Mouse (Mus musculus): ENCODE measurements around the gene Hbb-y. TPM values are rescaled to one million over a fixed set of nuclear protein-coding genes. Genes with fewer than 3 reads are reported as not detected.
"Not testable (repeated sequence)": the region's sequence is repeated elsewhere in the genome, so short reads cannot be mapped to it uniquely, and the experiment has no call there.

Hbb-y gene
- total and polyA plus RNA-seq, 3 experiments: 0.11 TPM; not detected in 2

DNA sequence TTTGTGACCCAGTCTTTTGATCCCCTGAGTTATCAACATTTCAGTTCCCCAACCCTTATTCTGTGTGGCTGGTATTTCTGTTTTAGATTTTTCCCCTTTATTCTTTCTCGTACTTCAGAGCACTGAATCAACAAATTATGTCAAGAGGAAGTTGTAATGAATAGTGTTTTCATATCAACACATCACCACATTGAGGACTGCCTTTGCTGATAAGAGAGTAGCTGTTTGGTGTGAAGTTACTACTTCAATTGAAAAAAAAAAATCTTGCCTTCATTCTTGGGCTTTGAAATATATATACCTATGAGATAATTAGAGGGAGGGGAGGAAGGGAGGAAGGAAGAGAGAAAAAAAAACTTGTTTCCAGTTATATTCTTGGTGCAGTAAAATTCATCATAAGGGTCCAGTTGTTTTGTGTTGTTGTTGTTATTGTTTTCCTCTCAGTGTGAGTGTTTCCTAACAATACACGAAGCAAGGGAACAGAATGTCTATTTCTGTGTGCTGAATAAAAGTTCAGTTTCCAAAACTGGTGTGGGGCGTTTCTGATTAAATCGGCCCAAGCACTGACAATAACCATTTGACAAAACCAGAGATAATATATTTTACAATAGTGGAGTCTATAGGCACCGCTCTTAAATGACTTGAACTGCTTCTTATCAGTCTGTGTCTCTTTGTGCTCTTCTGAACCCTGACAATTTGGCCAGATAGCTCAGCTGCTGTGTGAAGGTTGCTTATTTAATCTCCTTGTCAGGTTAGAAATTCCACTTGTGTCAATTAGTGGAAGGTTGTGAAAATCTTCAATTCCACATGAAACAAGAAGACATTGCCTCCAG lies 43.8 kb downstream of the Hbb-y start (continued):
- no peak for TF ChIP-seq MAX (IDR thresholded peaks at IDR 0.05; ENCODE audit: low read length)
- no peak for TF ChIP-seq NELFE (IDR thresholded peaks at IDR 0.05; ENCODE audit: low read depth, low read length)
- TF ChIP-seq ETS1 (IDR thresholded peaks at IDR 0.05; ENCODE audit: low read depth, low read length): peak; percentile 96
- no peak for TF ChIP-seq JUND (IDR thresholded peaks at IDR 0.05; ENCODE audit: low read depth, low read length)

DNA sequence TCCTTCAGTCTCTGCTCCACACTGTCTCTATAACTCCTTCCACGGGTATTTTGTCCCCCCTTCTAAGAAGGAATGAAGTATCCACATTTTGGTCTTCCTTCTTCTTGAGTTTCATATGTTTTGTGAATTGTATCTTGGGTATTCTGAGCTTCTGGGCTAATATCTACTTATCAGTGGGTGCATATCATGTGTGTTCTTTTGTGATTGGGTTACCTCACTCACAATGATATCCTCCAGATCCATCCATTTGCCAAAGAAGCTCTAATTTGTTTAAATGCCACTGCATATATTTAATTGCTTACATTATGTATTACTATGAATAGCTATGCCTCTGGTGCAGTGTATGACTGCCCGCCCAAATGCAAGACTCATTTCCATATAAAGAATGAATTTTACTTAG lies 44.9 kb downstream of the Hbb-y start:
- H3K36me3 ChIP-seq (ENCODE audit: control insufficient read depth in 1 of 2, insufficient read depth in 2 of 2, low read length in 2 of 2): peaks cover 0 to 27% of the 10 kb centered on the region in 2 experiments; a peak in 2 of 4 replicates
- H3K27ac ChIP-seq (ENCODE audit: control insufficient read depth, low read depth, low read length): peak overlapping the region; percentile 57
- not testable (repeated sequence) for H3K4me3 ChIP-seq (ENCODE audit: control insufficient read depth in 1 of 2, insufficient read depth in 1 of 2, low read depth in 2 of 2, low read length in 2 of 2); H3K9me3 ChIP-seq (replicated peaks; ENCODE audit: insufficient read depth, low read length); H3K9ac ChIP-seq (ENCODE audit: control insufficient read depth, low read depth, low read length, poor library complexity, severe bottlenecking); H3K27me3 ChIP-seq (ENCODE audit: control insufficient read depth in 1 of 2, insufficient read depth in 2 of 2, low read length in 2 of 2); H3K79me2 ChIP-seq (ENCODE audit: control insufficient read depth, insufficient read depth, low read length, poor library complexity)
- H3K4me1 ChIP-seq (ENCODE audit: control insufficient read depth in 1 of 2, insufficient read depth in 2 of 2, low read length in 2 of 2): peaks cover 15 to 18% of the 10 kb centered on the region in 2 experiments
- peak; percentile 50 for DNase-seq (ENCODE audit: low read depth, low spot score)

GRCm38 (mm10) chr7:103806856-103807255 lies 46.2 kb downstream of the Hbb-y start:
- no peak overlapping the region for H3K9ac ChIP-seq (ENCODE audit: control insufficient read depth, low read depth, low read length, poor library complexity, severe bottlenecking)
- no peak overlapping the region for H3K27ac ChIP-seq (ENCODE audit: control insufficient read depth, low read depth, low read length)
- H3K4me3 ChIP-seq (ENCODE audit: control insufficient read depth in 1 of 2, insufficient read depth in 1 of 2, low read depth in 2 of 2, low read length in 2 of 2): no peak overlapping the region
- no peaks in the 10 kb centered on the region for H3K27me3 ChIP-seq (ENCODE audit: control insufficient read depth in 1 of 2, insufficient read depth in 2 of 2, low read length in 2 of 2)
- DNase-seq (ENCODE audit: low read depth, low spot score): peak; percentile 71
- H3K79me2 ChIP-seq (ENCODE audit: control insufficient read depth, insufficient read depth, low read length, poor library complexity): no peaks in the 10 kb centered on the region
- H3K9me3 ChIP-seq (replicated peaks; ENCODE audit: insufficient read depth, low read length): no peaks in the 10 kb centered on the region
- H3K36me3 ChIP-seq (ENCODE audit: control insufficient read depth in 1 of 2, insufficient read depth in 2 of 2, low read length in 2 of 2): peaks cover 0 to 24% of the 10 kb centered on the region in 2 experiments; a peak in 2 of 4 replicates
- H3K4me1 ChIP-seq (ENCODE audit: control insufficient read depth in 1 of 2, insufficient read depth in 2 of 2, low read length in 2 of 2): peaks cover 15 to 16% of the 10 kb centered on the region in 2 experiments
- no peak for TF ChIP-seq POLR2AphosphoS2 (IDR thresholded peaks at IDR 0.05; ENCODE audit: low read length)
- TF ChIP-seq ZMIZ1 (IDR thresholded peaks at IDR 0.05; ENCODE audit: low read depth, low read length): no peak
- 0 out of 2 replicates have a peak, but pooled peaks have one; percentile 29 for TF ChIP-seq ZC3H11A (IDR thresholded peaks at IDR 0.05; ENCODE audit: low read depth, low read length)
- no peak for TF ChIP-seq POLR2A (IDR thresholded peaks at IDR 0.05; ENCODE audit: control insufficient read depth in 1 of 2, insufficient read depth in 1 of 2, low read depth in 1 of 2, low read length in 2 of 2, poor library complexity in 1 of 2)
- no peak for TF ChIP-seq MAX (IDR thresholded peaks at IDR 0.05; ENCODE audit: low read length)
- TF ChIP-seq KAT2A (conservative IDR thresholded peaks at IDR 0.05; ENCODE audit: low read depth, low read length): no peak
- TF ChIP-seq E2F4 (IDR thresholded peaks at IDR 0.05; ENCODE audit: borderline replicate concordance, low read depth, low read length): no peak
- peak; percentile 47 for TF ChIP-seq RAD21 (IDR thresholded peaks at IDR 0.05; ENCODE audit: low read depth, low read length)
- TF ChIP-seq USF2 (IDR thresholded peaks at IDR 0.05; ENCODE audit: borderline replicate concordance in 1 of 2, insufficient read depth in 1 of 2, low read depth in 1 of 2, low read length in 2 of 2): no peak
- TF ChIP-seq TCF12 (IDR thresholded peaks at IDR 0.05; ENCODE audit: low read depth, low read length): no peak
- TF ChIP-seq CTCF (IDR thresholded peaks at IDR 0.05 in 2 of 3, conservative IDR thresholded peaks at IDR 0.05 in 1 of 3; ENCODE audit: control insufficient read depth in 1 of 3, insufficient read depth in 1 of 3, low read depth in 2 of 3, low read length in 3 of 3, poor library complexity in 1 of 3, severe bottlenecking in 1 of 3): peak; percentile 34 to 58 (median 46); a peak in 5 of 6 replicates
- 0 out of 2 replicates have a peak, but pooled peaks have one; percentile 22 for TF ChIP-seq MXI1 (IDR thresholded peaks at IDR 0.05; ENCODE audit: low read depth, low read length)
- no peak for TF ChIP-seq ZKSCAN1 (IDR thresholded peaks at IDR 0.05; ENCODE audit: low read depth, low read length)
- TF ChIP-seq MAZ (IDR thresholded peaks at IDR 0.05; ENCODE audit: low read depth, low read length): no peak
- TF ChIP-seq MAFK (IDR thresholded peaks at IDR 0.05; ENCODE audit: borderline replicate concordance, low read depth, low read length): no peak
- no peak for TF ChIP-seq EP300 (IDR thresholded peaks at IDR 0.05; ENCODE audit: low read depth in 1 of 2, low read length in 2 of 2)
- TF ChIP-seq SIN3A (IDR thresholded peaks at IDR 0.05; ENCODE audit: low read length): 0 out of 2 replicates have a peak, but pooled peaks have one; percentile 21
- TF ChIP-seq TAL1 (IDR thresholded peaks at IDR 0.05; ENCODE audit: low read length): no peak
- no peak for TF ChIP-seq USF1 (IDR thresholded peaks at IDR 0.05; ENCODE audit: low read depth, low read length)
- no peak for TF ChIP-seq JUND (IDR thresholded peaks at IDR 0.05; ENCODE audit: low read depth, low read length)
- TF ChIP-seq SMC3 (IDR thresholded peaks at IDR 0.05; ENCODE audit: low read depth, low read length): peak; percentile 47
- TF ChIP-seq CHD2 (IDR thresholded peaks at IDR 0.05; ENCODE audit: low read length): no peak
- no peak for TF ChIP-seq UBTF (IDR thresholded peaks at IDR 0.05; ENCODE audit: borderline replicate concordance, insufficient read depth, low read depth, low read length)
- TF ChIP-seq MYB (IDR thresholded peaks at IDR 0.05; ENCODE audit: low read depth, low read length): no peak
- no peak for TF ChIP-seq MYC (IDR thresholded peaks at IDR 0.05; ENCODE audit: low read depth, low read length)
- TF ChIP-seq GATA1 (IDR thresholded peaks at IDR 0.05; ENCODE audit: low read depth, low read length): no peak

Measured in MEL (cell line).